In the genomic region with DNA sequence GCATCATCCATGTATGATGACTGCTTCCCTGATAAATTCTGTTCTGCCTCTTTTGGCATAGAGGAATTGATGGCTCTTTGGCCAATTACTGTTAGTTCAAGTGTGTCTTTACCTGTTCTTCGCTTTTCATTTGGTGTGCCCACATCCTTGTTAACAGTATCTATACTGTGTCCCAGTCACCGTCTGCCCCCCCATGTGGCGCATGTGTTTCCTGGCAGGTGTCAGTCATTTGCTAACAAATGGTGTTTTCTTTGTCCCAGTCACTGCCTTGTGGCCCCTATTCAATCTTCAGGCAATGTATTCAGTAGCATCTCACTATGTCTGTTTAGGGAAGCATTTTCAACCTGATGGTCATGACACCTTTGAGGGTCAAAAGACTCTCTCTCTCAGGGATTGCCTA, we compare ENCODE assay signal across 21 mouse cellular contexts. TPM values are rescaled to one million over a fixed set of nuclear protein-coding genes. Genes with fewer than 3 reads are reported as not detected.
"Had no signal": no experiment of that assay in that cellular context is flagged by ENCODE, and none has a peak within 500 bp of the region (broad histone marks: within the 10 kb centered on the region; RNA-seq: fewer than 3 reads in every experiment).

No protein-coding gene starts in this region.

- DNase-seq: forebrain, postnatal 0 days; gastrocnemius, postnatal 14 days; gastrocnemius, postnatal 36 days; heart, adult 18-20 months; heart, postnatal 10 days; heart, postnatal 36 days; kidney, adult 11 months; kidney, adult 2 months; kidney, adult 9 months; kidney, postnatal 14 days; kidney, postnatal 4 days; layer of hippocampus, postnatal 36 days; left cerebral cortex, postnatal 4 days had no signal

RNA-seq across cellular contexts. Expression of a gene that starts 20.5 kb away (rescaled TPM):
- total RNA-seq: gastrocnemius, postnatal 14 days; heart, postnatal 36 days; hematopoietic stem cell, adult 5-6 weeks had no signal
- polyA plus RNA-seq: heart, embryonic 12.5 days had no signal

RNA-seq across cellular contexts. Expression of a gene that starts 48.1 kb away (rescaled TPM):
- total RNA-seq: forebrain, postnatal 0 days; hindbrain, postnatal 0 days had no signal
- polyA plus RNA-seq: forebrain, postnatal 0 days; heart, embryonic 10.5 days; heart, embryonic 12.5 days; hindbrain, embryonic 15.5 days; intestine, embryonic 14.5 days; intestine, embryonic 16.5 days; kidney, postnatal 0 days had no signal
